Mouse (Mus musculus): ENCODE measurements around the gene Tamm41. TPM values are rescaled to one million over a fixed set of nuclear protein-coding genes. Genes with fewer than 3 reads are reported as not detected.
A peak's percentile ranks its signal among the peaks of the same experiment; 100 is the strongest.

The Tamm41 gene
- polyA plus RNA-seq, 1 experiment from 2014 or later = 41.9 TPM

- no peak overlapping the region for H3K9ac ChIP-seq
- H3K4me1 ChIP-seq (replicated peaks) = no peaks in the 10 kb centered on the region
- H3K27ac ChIP-seq = no peak overlapping the region
- DNase-seq = no peak
- no peak overlapping the region for H3K4me3 ChIP-seq (replicated peaks)
- no peak overlapping the region for H3K4me2 ChIP-seq
- 51% methylated on average over 13 of the region's 13 CpGs for WGBS (ENCODE audit: insufficient replicate concordance)
- H3K27me3 ChIP-seq = no peaks in the 10 kb centered on the region
- H3K9me3 ChIP-seq (replicated peaks) = no peaks in the 10 kb centered on the region
- no peak for ATAC-seq (ENCODE audit: low read depth)
- H3K36me3 ChIP-seq = peaks cover 66% of the 10 kb centered on the region
Observed at GRCm38 (mm10) chr6:115015461-115015860, 22.2 kb downstream of the Tamm41 start.

DNA sequence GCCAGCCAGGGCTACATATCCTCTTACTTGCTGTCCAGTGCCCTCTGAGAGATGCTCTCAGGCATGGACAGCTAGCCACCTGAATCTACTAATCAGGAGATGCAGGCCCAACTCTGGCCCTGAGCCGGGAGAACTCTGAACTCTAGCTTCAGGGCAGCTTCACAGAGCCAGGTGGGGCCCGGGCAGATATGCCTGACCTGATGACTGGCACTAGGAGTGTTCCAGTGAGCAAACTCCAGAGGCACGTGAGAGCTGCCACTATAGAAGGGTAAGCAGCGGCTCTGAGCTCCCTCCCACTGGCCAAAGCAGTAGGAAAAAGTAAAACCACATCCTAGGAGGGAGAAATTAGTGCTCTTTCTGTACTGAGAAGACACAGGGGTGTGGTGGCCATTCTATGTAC, 24.1 kb downstream of the Tamm41 start:
- H3K27ac ChIP-seq = no peak overlapping the region
- H3K36me3 ChIP-seq = peaks cover 65% of the 10 kb centered on the region
- DNase-seq = no peak
- H3K9ac ChIP-seq = no peak overlapping the region
- no peaks in the 10 kb centered on the region for H3K27me3 ChIP-seq
- no peaks in the 10 kb centered on the region for H3K4me1 ChIP-seq (replicated peaks)
- no peaks in the 10 kb centered on the region for H3K9me3 ChIP-seq (replicated peaks)
- WGBS (ENCODE audit: insufficient replicate concordance) = 79% methylated on average over 4 of the region's 4 CpGs
- no peak for ATAC-seq (ENCODE audit: low read depth)
- no peak overlapping the region for H3K4me3 ChIP-seq (replicated peaks)
- no peak overlapping the region for H3K4me2 ChIP-seq

DNA sequence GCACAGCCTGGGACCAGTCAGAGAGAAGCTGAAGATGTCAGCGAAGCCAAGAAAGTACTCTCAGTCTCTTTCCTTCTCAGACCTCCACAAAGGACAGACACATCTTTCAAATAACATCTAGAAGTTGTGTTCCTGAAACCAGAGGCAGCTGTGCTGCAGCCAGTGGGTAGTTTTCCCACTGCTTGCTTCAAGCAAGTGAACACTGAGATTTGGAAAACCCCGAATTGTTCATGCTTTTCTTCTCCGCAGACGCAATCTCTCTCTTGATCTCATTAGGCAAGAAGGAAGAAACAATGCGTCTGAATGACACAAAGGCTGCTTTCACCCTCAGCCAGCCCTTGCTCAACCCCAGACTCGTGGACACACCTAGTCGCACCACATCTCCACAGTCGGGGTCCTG, 25.9 kb downstream of the Tamm41 start:
- peaks cover 9% of the 10 kb centered on the region; the same call in 1 of the 2 replicates for H3K4me1 ChIP-seq (replicated peaks)
- no peak overlapping the region for H3K4me2 ChIP-seq
- H3K4me3 ChIP-seq (replicated peaks) = no peak overlapping the region
- H3K27ac ChIP-seq = no peak overlapping the region
- DNase-seq = no peak
- ATAC-seq (ENCODE audit: low read depth) = no peak
- H3K9ac ChIP-seq = no peak overlapping the region
- H3K36me3 ChIP-seq = peaks cover 61% of the 10 kb centered on the region
- H3K27me3 ChIP-seq = no peaks in the 10 kb centered on the region
- no peaks in the 10 kb centered on the region for H3K9me3 ChIP-seq (replicated peaks)
- 72% methylated on average over 8 of the region's 8 CpGs for WGBS (ENCODE audit: insufficient replicate concordance)

DNA sequence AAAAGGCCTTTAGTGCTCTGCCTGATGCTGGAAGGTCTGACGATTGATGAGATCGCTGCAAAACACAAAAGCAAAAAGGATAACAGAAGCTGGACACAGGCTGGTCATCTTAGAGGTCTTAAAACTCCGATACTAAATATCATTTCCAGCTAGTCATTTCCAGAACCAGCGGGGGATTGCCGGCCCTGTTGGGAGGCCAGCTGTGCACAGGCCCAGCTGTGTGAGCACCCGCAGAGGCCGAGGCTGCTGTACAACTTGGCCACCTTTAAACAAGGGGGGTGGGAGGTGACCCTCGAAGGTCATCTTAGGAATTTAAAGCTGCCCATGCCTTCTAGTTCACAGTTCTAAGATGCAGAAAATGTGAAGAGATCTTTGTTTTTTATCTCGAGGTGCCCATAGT, 26.9 kb downstream of the Tamm41 start:
- WGBS (ENCODE audit: insufficient replicate concordance) = 80% methylated on average over 9 of the region's 9 CpGs

DNA sequence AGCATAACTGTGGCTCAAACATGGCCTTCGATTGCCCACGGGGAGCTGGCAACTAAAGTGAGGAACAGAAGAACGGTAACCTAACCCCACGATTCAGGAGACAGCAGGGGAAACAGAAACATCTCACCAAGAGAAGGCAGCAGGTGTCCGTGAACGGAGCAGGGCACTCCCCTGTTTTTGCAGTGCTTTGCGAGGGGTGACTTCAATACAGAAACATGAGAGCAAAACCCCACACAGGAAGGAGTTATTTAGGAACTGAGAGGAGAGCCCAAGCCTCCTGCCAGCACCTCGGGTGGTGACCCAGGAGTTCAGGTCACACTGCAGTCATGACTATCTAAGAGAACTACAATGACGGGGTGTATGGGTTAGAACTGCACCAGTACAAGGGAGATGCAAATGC, 27.4 kb downstream of the Tamm41 start:
- Histone ChIP-seq H3K27ac (no peak overlapping the region), H3K4me2 (no peak overlapping the region), H3K9me3 (replicated peaks) (no peaks in the 10 kb centered on the region), H3K27me3 (no peaks in the 10 kb centered on the region), H3K36me3 (peaks cover 52% of the 10 kb centered on the region), H3K9ac (no peak overlapping the region), H3K4me3 (replicated peaks) (no peak overlapping the region), H3K4me1 (replicated peaks) (peaks cover 11% of the 10 kb centered on the region; the same call in 1 of the 2 replicates)
- ATAC-seq (ENCODE audit: low read depth) (no peak), DNase-seq (no peak)
- 78% methylated on average over 9 of the region's 9 CpGs for WGBS (ENCODE audit: insufficient replicate concordance)

More for the DNA sequence above, 26.9 kb downstream of the Tamm41 start:
- H3K4me3 ChIP-seq (replicated peaks) = no peak overlapping the region
- no peaks in the 10 kb centered on the region for H3K27me3 ChIP-seq
- ATAC-seq (ENCODE audit: low read depth) (no peak), DNase-seq (no peak)
- no peak overlapping the region for H3K27ac ChIP-seq
- H3K9me3 ChIP-seq (replicated peaks) = no peaks in the 10 kb centered on the region
- H3K9ac ChIP-seq = no peak overlapping the region
- H3K36me3 ChIP-seq = peaks cover 57% of the 10 kb centered on the region
- peaks cover 11% of the 10 kb centered on the region; the same call in 1 of the 2 replicates for H3K4me1 ChIP-seq (replicated peaks)
- no peak overlapping the region for H3K4me2 ChIP-seq

DNA sequence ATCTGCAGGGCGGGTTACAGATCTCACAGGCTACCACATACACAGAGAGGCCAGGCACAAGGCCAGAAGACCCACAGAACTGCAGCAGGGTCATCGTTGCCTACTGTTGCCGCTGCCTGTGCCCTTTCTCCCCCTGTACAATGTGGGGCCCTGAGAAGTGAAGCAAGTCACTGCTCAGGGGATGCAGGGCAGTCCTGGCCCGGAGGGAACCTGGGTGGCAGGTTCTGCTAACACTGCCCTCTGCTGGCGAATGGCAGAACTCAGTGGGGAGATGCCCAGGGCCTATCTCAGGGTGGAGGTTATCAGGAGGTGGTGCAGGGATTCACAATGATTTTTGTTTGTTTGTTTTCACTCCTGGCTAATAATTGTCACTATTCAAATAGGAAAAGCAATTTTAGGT, 29.9 kb downstream of the Tamm41 start:
- 43% methylated on average over 5 of the region's 5 CpGs for WGBS (ENCODE audit: insufficient replicate concordance)
- peaks cover 34% of the 10 kb centered on the region for H3K36me3 ChIP-seq
- no peak overlapping the region for H3K4me3 ChIP-seq (replicated peaks)
- peaks cover 11% of the 10 kb centered on the region; the same call in 1 of the 2 replicates for H3K4me1 ChIP-seq (replicated peaks)
- no peaks in the 10 kb centered on the region for H3K27me3 ChIP-seq
- no peak overlapping the region for H3K9ac ChIP-seq
- no peaks in the 10 kb centered on the region for H3K9me3 ChIP-seq (replicated peaks)
- H3K27ac ChIP-seq = no peak overlapping the region
- 0 out of 2 replicates have a peak, but pooled peaks have one; percentile 43 for ATAC-seq (ENCODE audit: low read depth)
- H3K4me2 ChIP-seq = no peak overlapping the region
- peak; percentile 33 for DNase-seq

GRCm38 (mm10) chr6:115006948-115007347, 30.7 kb downstream of the Tamm41 start:
- H3K4me1 ChIP-seq (replicated peaks) = peaks cover 11% of the 10 kb centered on the region; the same call in 1 of the 2 replicates
- 53% methylated on average over 6 of the region's 6 CpGs for WGBS (ENCODE audit: insufficient replicate concordance)
- no peak overlapping the region for H3K27ac ChIP-seq
- peaks cover 28% of the 10 kb centered on the region for H3K36me3 ChIP-seq
- no peak overlapping the region for H3K4me2 ChIP-seq
- DNase-seq = no peak
- H3K27me3 ChIP-seq = no peaks in the 10 kb centered on the region
- H3K9ac ChIP-seq = no peak overlapping the region
- H3K4me3 ChIP-seq (replicated peaks) = no peak overlapping the region
- ATAC-seq (ENCODE audit: low read depth) = 0 out of 2 replicates have a peak, but pooled peaks have one; percentile 45
- H3K9me3 ChIP-seq (replicated peaks) = no peaks in the 10 kb centered on the region

- Histone ChIP-seq H3K4me2 (no peak overlapping the region), H3K36me3 (peaks cover 19% of the 10 kb centered on the region), H3K27me3 (no peaks in the 10 kb centered on the region), H3K27ac (no peak overlapping the region), H3K4me1 (replicated peaks) (peaks cover 11% of the 10 kb centered on the region; the same call in 1 of the 2 replicates), H3K9ac (no peak overlapping the region), H3K4me3 (replicated peaks) (no peak overlapping the region), H3K9me3 (replicated peaks) (no peaks in the 10 kb centered on the region)
- 75% methylated on average over 3 of the region's 3 CpGs for WGBS (ENCODE audit: insufficient replicate concordance)
- no peak for DNase-seq
- ATAC-seq (ENCODE audit: low read depth) = no peak
Observed at GRCm38 (mm10) chr6:115006065-115006464, 31.6 kb downstream of the Tamm41 start.

- Histone ChIP-seq H3K9me3 (replicated peaks) (no peaks in the 10 kb centered on the region), H3K27ac (no peak overlapping the region), H3K4me2 (no peak overlapping the region), H3K36me3 (peaks cover 18% of the 10 kb centered on the region), H3K9ac (no peak overlapping the region), H3K4me3 (replicated peaks) (no peak overlapping the region), H3K27me3 (no peaks in the 10 kb centered on the region), H3K4me1 (replicated peaks) (peaks cover 11% of the 10 kb centered on the region; the same call in 1 of the 2 replicates)
- DNase-seq (no peak), ATAC-seq (ENCODE audit: low read depth) (no peak)
- 73% methylated on average over 8 of the region's 8 CpGs for whole genome bisulfite sequencing (ENCODE audit: insufficient replicate concordance)
Observed at GRCm38 (mm10) chr6:115005351-115005890, 32.3 kb downstream of the Tamm41 start.

GRCm38 (mm10) chr6:115004636-115005035, 33.0 kb downstream of the Tamm41 start:
- 77% methylated on average over 8 of the region's 8 CpGs for WGBS (ENCODE audit: insufficient replicate concordance)
- Histone ChIP-seq H3K9me3 (replicated peaks) (no peaks in the 10 kb centered on the region), H3K4me2 (no peak overlapping the region), H3K27me3 (no peaks in the 10 kb centered on the region), H3K27ac (no peak overlapping the region), H3K4me1 (replicated peaks) (peaks cover 11% of the 10 kb centered on the region; the same call in 1 of the 2 replicates), H3K9ac (no peak overlapping the region), H3K4me3 (replicated peaks) (no peak overlapping the region), H3K36me3 (peaks cover 12% of the 10 kb centered on the region)
- DNase-seq = no peak
- ATAC-seq (ENCODE audit: low read depth) = no peak

- no peaks in the 10 kb centered on the region for H3K4me1 ChIP-seq (replicated peaks)
- no peak for ATAC-seq (ENCODE audit: low read depth)
- H3K27ac ChIP-seq = no peak overlapping the region
- 71% methylated on average over 16 of the region's 16 CpGs for WGBS (ENCODE audit: insufficient replicate concordance)
- no peak for DNase-seq
- H3K9ac ChIP-seq = no peak overlapping the region
- H3K4me2 ChIP-seq = no peak overlapping the region
- no peaks in the 10 kb centered on the region for H3K27me3 ChIP-seq
- no peak overlapping the region for H3K4me3 ChIP-seq (replicated peaks)
- no peaks in the 10 kb centered on the region for H3K9me3 ChIP-seq (replicated peaks)
- H3K36me3 ChIP-seq = peaks cover 5% of the 10 kb centered on the region; the same call in 1 of the 2 replicates
Observed at GRCm38 (mm10) chr6:114998374-114999031, 39.2 kb downstream of the Tamm41 start.

GRCm38 (mm10) chr6:114997471-114997870, 40.2 kb downstream of the Tamm41 start:
- 68% methylated on average over 5 of the region's 5 CpGs for WGBS (ENCODE audit: insufficient replicate concordance)
- Histone ChIP-seq H3K4me3 (replicated peaks) (no peak overlapping the region), H3K36me3 (peaks cover 5% of the 10 kb centered on the region; the same call in 1 of the 2 replicates), H3K4me1 (replicated peaks) (no peaks in the 10 kb centered on the region), H3K9me3 (replicated peaks) (no peaks in the 10 kb centered on the region), H3K9ac (no peak overlapping the region), H3K4me2 (no peak overlapping the region), H3K27ac (no peak overlapping the region), H3K27me3 (no peaks in the 10 kb centered on the region)
- no peak for DNase-seq
- no peak for ATAC-seq (ENCODE audit: low read depth)

Data from liver, embryonic 13.5 days (tissue).